Mouse (Mus musculus) urinary bladder, postnatal 4 days (tissue): ENCODE measurements at regions not wholly inside any gene's neighbourhood (a gene's known extent, or its start where the extent isn't known, plus 50 kb on each side); places are given as distances from the start of the nearest gene placed in this dataset.

Source experiments
- DNase-seq, 2 experiments: peaks; one replicate each; pipeline ENCODE4 v3.0.0; 2021 to 2022; ENCODE audit warnings: low spot score in 2 of 2

- DNase-seq: peak; percentile 51 to 69
Observed at GRCm38 (mm10) chr9:31971801-31972628, 58.8 kb upstream of the Barx2 start.

GRCm38 (mm10) chr9:31972629-31972993 is 59.3 kb upstream of the Barx2 start:
- DNase-seq: no peak

GRCm38 (mm10) chr9:31976191-31976590 is 62.9 kb upstream of the Barx2 start:
- no peak for DNase-seq

DNA sequence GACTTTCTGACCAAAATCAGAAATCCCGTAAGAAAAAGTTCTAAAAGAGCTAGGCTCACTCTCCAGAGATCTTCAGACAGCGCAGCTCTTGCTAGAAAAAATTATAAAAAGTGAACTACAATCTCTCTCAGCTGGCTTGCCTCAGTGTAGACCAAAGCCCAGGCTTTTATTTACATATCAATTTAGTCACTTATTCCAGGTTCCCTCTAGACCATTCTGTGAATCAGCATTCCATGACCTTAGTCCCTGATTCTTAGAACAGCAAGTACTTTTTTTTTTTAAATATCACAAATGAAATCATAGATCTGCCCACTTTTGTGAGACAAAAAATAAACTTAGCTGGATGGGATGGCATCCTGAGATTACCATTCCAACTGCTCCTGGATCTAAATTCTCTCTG is 64.8 kb upstream of the Barx2 start:
- DNase-seq: no peak

DNA sequence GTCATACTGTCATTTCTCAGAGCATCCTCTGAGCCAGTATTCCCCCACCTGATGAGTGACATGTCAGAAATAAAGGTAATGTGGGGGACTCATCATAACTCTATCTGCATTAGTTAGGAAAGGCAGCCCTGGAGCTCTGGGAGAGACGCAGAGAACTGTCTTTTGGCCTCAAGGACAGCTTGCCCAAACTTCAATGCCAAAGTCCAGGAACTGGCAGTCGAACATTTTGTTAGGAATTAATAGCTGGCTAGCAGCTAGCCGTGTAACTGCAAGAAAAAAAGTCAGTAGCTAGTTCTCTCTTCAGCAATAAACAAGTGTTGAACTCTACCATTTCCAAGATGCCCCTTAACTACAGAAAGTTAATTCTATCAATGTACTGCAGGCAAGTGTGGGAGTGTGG is 65.9 kb upstream of the Barx2 start:
- no peak for DNase-seq

DNA sequence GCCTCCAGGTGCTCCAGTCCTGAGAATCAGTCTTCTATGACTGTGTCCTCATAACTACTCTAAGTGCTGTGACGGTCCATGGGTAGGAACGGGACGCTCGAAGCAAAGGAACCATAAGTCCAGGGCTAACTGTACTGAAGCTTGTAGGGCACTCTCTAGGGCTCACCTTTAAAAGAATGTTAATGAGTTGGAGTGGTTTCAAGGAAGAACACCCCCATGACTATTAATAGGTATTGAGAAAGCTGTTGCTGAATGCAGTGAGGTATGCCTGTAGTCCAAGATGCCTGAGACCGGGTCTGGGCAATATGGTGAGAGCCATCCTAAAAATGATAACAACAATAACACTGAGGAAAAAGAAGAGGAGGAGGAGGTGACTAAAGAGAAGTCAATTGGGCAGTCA is 67.2 kb upstream of the Barx2 start:
- no peak for DNase-seq

- no peak for DNase-seq
Observed at GRCm38 (mm10) chr9:31983759-31984586, 70.7 kb upstream of the Barx2 start.

GRCm38 (mm10) chr9:31988826-31989225 is 75.6 kb upstream of the Barx2 start:
- no peak for DNase-seq

DNA sequence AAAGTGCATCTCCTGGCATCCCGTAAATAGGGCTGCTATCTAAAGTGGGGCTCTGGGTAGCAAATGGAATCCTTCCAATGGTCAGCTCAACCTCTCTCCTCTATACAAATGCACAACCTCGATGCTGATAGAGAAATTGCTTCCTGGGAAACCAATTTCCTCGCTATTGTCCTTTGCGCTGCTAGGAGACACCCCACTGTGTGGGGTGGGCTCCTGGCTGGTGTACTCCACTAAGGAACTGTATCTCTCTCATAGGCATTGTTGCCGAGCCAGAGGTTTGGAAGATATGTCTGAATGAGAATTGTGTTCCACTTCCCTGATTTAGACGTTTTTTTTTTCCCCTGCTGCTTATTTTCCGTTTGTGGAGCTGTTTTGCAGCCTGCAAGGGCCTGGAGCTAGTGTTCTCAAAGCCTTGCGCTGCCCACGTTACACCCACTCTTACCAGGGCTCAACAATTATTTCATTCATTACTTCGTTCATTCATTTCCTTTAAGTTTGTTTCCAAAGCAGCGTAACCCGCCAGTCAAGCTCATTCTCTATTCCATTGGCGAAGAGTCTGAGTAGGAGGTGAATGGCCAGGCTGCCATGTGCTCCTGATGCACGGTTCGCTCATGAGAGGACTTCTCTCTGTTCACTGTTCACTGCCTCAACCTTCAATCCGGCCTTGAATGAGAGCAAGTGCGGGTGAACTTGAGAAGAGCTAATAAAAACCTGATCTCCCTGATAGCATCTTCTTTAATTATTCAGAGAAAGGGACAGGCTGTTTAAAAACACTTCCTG is 76.5 kb upstream of the Barx2 start:
- DNase-seq: no peak

DNA sequence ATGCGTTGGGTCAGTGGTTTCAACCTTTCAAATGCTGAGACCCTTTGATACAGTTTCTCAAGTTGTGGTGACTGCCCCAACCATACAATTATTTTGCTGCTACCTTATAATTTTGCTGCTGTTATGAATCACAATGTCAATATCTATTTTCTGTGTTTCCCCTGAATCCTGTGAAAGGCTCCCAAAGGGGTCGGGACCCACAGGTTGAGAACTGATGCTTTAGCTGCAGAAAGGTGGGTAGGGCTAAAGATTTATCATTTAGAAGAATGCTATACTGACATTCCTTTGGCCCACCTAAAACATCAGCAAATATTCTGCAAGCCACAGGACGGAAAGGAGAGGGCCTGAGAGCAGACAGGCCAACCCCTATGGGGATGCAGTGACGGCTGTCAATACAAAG is 77.2 kb upstream of the Barx2 start:
- DNase-seq: no peak

DNA sequence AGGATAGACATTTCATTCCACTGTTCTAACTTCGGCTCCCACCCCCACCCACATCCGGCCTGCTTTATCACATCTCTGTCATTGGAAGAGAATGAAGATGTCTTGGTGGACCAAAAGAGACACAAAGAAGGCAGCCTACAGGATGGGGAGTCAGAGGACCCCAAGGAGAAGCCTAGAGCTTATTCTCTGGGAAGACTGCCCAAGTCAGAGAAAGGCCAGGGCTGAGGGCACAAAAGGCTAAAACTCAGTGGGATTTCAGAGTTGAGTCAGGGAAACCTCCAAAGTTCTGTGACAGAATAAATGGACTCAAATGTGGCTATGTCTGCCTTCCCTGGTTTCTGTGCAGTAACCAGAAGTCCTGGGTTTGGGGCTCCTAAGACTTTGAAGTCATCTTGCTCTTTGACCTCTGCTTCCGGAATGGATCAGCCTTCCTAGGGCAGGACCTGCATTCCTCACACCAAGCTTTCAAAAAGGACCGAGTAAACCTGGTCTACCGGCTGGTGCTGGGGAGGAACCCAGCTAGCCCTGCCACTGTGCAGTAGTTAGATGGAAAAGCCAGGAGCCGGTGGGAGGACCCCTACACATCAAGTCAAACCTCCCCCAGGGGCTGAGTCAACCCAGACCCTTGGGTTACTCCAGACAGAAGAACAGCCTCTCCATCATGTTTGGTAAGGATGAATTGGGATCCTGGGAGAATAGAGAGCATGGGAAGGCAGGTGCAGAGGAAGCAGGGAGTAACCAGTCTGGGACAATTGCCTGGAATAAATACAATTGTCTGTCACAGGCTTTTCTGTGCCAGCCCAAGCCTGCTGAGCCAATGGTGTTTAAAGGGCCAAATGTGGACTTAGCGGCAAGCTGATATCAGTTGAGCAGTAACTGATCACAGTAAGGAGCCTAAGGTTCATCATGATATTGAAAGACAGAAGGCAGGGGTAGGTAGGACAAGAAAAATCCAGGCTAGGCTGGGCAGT is 80.7 kb upstream of the Barx2 start:
- no peak for DNase-seq

GRCm38 (mm10) chr9:31995101-31995500 is 81.8 kb upstream of the Barx2 start:
- DNase-seq: no peak

DNA sequence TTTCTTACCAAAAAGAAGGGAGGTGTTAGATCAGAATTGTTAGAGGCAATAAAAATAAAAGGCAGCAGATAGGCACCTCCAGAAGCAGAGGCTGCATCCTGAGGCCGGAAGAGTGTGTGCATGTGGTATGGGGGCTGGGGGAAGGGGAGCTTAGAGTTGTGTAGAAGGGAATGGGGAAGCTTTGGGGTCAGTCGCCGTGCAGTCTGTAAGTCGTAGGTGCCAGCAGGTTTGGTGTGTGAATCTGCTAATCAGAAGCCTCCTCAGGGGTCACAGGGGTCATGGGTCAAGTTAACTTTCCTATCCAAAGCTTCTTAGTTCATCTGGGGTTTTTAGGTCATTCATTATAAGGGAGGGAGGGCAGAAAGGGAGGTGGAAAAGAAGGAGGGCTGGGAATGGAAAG is 82.4 kb upstream of the Barx2 start:
- no peak for DNase-seq

DNA sequence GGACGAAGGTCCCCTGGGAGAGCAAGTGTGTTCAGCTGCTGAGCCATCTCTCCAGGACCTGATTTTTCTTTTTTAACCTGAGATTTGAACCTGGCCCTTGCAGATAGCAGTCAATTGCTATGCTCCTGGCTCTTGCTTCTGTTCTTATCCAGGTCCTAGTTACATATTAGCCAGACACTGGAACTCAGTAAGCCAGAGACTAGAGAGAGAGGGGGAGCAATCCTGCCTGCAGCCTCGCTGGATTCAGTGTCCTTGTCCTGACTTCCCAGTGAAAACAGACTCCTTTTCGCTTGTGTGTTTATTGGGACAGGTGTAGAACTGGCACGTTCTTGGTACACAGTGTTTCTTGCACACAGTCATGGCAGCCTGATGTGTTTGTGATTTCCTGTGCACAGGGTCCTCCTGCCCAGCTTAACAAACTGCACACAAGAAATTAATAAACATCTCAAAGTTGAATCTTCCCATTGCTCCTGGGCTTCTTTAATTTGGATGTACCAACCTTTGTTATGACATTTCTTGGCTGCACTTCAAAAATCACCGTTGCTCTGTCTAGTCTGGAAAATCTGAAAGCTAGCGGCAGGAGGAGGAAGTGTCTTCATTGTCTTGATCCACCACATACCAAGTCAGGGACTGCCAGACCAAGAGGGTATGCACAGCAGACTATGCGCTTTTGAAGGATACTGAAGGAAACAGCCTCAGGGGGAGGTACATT is 83.4 kb upstream of the Barx2 start:
- no peak for DNase-seq

- DNase-seq: no peak
Observed at GRCm38 (mm10) chr9:31997178-31998097, 84.2 kb upstream of the Barx2 start.

GRCm38 (mm10) chr9:31998488-31999280 is 85.4 kb upstream of the Barx2 start:
- no peak for DNase-seq

- no peak for DNase-seq
Observed at GRCm38 (mm10) chr9:31999760-32000159, 86.5 kb upstream of the Barx2 start.

- DNase-seq: no peak
Observed at GRCm38 (mm10) chr9:32002924-32003323, 89.7 kb upstream of the Barx2 start.

GRCm38 (mm10) chr9:32003730-32004129 is 90.5 kb upstream of the Barx2 start:
- no peak for DNase-seq
